Mouse (Mus musculus): ENCODE data around the gene Zfp553. TPM values are rescaled to one million over a fixed set of nuclear protein-coding genes. Genes with fewer than 3 reads are reported as not detected.
A peak's percentile ranks its signal among the peaks of the same experiment; 100 is the strongest.
"Not testable (repeated sequence)": the region's sequence is repeated elsewhere in the genome, so short reads cannot be mapped to it uniquely, and the experiment has no call there.

Gene Zfp553
- polyA plus RNA-seq, 1 experiment from 2014 or later = 75.4 TPM

DNA sequence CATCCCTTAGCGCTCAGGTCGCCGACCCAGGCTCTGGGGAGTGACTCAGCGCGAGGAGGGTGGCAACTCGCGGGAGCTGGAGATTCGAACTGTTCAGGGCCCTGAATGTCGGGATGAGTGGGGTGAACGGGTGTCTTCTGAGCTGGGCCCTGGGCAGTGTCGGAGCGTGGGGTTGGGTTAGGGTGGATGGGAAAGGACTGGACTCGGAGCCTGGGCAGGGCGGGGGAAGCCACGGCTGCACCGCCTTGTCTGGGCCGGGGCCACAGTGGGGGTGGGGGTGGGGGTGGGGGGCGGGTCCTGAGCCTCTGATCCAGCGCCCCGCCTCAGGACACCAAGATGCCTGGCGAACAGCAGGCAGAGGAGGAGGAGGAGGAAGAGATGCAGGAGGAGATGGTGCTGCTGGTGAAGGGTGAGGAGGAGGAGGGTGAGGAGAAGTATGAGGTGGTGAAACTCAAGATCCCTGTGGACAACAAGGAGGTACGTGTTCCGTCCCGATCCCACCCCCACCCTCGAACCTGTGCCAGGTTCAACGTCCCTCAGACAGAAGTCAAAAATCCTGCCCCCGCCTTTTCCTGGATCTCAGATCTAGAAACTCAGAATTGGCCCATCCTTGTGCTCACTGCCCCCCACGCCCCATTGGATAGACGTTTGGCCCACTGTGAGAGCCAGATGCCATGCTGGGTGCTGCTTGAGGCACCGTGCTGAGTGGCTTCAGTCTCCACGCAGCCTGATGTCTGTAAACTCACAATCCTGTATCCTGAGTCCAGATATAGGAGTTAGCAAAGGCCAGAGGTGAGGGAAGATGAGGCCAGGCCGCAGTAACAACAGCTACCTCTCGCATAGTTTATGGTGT lies 12.0 kb downstream of the Zfp553 start:
- ATAC-seq = peak; percentile 79
- Histone ChIP-seq H3K9ac (replicated peaks) (peak overlapping the region; percentile 87), H3K4me2 (replicated peaks) (peak overlapping the region; percentile 74), H3K36me3 (peaks cover 23% of the 10 kb centered on the region), H3K9me3 (no peaks in the 10 kb centered on the region), H3K4me1 (replicated peaks) (peaks cover 28% of the 10 kb centered on the region), H3K4me3 (replicated peaks) (peak overlapping the region; percentile 74), H3K27ac (peak overlapping the region; percentile 81), H3K27me3 (no peaks in the 10 kb centered on the region)
- WGBS = 10% methylated on average over 33 of the region's 33 CpGs

DNA sequence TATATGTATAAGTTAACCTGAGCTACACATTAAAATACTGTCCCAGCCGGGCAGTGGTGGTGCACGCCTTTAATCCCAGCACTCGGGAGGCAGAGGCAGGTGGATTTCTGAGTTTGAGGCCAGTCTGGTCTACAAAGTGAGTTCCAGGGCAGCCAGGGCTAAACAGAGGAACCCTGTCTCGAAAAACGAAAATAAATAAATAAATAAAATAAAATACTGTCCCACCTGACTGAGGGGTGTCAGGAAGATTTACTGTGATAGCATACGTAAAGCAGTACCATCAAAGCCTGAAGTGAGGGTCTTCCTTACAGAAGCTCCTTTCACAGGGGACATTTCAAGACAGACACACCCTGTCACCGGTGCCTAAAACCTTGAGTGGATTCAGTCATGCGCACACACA lies 17.6 kb downstream of the Zfp553 start:
- Histone ChIP-seq H3K4me1 (replicated peaks) (peaks cover 29% of the 10 kb centered on the region), H3K36me3 (peaks cover 24% of the 10 kb centered on the region)
- not testable (repeated sequence) for H3K27ac ChIP-seq; H3K9me3 ChIP-seq; H3K27me3 ChIP-seq; H3K4me2 ChIP-seq (replicated peaks); H3K9ac ChIP-seq (replicated peaks); H3K4me3 ChIP-seq (replicated peaks); ATAC-seq
- 96% methylated on average over 8 of the region's 8 CpGs for WGBS

DNA sequence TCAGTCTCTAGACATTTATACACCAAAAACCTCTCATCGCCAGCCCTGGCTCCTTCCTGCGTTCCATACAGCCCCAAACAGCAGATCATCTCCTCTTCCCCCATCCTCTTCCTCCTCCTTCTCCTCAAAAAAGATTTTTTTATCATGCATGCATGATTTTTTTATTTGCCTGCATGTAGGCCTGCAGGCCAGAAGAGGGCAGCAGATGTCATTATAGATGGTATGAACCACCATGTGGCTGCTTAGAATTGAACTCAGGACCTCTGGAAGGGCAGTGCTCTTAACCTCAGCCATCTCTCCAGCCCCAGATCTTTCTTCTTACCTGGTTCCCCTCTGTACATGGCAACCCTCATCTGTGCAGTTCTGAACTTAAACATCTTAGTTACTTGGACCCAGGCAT lies 19.6 kb downstream of the Zfp553 start:
- WGBS = 97% methylated on average over 2 of the region's 2 CpGs
- H3K9ac ChIP-seq (replicated peaks) = no peak overlapping the region
- ATAC-seq = no peak

DNA sequence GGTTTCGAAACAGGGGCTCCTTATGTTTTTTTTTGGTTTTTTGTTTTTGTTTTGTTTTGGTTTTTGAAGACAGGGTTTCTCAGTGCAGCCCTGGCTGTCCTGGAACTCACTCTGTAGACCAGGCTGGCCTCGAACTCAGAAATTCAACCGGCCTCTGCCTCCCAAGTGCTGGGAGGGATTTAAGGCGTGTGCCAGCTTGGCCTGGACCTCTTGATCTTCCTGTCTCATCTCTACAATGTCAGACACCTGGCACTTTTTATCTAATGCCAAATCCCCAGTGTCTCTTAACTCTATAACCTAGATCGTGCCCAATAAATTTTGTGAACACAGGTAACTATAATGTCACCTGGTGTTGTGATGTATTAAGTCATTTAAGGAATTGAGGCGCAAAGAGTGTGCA lies 20.5 kb downstream of the Zfp553 start:
- peaks cover 15% of the 10 kb centered on the region for H3K4me1 ChIP-seq (replicated peaks)
- no peaks in the 10 kb centered on the region for H3K27me3 ChIP-seq

More for the DNA sequence above, 19.6 kb downstream of the Zfp553 start:
- Histone ChIP-seq H3K27ac (no peak overlapping the region), H3K4me3 (replicated peaks) (no peak overlapping the region), H3K36me3 (peaks cover 18% of the 10 kb centered on the region), H3K4me1 (replicated peaks) (peaks cover 15% of the 10 kb centered on the region), H3K27me3 (no peaks in the 10 kb centered on the region), H3K9me3 (no peaks in the 10 kb centered on the region), H3K4me2 (replicated peaks) (no peak overlapping the region)

DNA sequence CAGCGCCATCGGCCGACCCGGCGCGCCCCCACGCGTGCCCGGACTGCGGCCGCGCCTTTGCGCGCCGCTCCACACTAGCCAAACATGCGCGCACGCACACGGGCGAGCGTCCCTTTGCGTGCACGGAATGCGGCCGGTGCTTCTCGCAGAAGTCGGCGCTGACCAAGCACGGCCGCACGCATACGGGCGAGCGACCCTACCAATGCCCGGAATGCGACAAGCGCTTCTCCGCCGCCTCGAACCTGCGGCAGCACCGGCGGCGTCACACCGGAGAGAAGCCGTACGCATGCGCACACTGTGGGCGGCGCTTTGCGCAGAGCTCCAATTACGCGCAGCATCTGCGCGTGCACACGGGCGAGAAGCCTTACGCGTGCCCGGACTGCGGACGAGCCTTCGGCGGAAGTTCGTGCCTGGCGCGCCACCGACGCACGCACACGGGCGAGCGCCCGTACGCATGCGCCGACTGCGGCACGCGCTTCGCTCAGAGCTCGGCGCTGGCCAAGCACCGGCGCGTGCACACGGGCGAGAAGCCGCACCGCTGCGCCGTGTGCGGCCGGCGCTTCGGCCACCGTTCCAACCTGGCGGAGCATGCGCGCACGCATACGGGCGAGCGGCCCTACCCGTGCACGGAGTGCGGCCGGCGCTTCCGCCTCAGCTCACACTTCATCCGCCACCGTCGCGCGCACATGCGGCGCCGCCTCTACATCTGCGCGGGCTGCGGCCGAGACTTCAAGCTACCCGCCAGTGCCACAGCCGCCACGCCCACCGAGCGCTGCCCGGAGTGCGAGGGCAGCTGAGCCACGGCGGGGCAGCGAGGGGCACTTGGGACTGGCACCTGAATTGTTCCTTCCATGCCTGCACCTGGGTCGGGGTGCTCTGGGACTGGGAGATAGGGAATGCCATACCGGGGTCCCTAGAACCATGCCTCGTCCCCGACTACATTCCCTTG lies 21.2 kb downstream of the Zfp553 start:
- H3K36me3 ChIP-seq = peaks cover 18% of the 10 kb centered on the region
- peak overlapping the region; percentile 81 for H3K9ac ChIP-seq (replicated peaks)
- peak; percentile 98 for ATAC-seq
- peak overlapping the region; percentile 92 for H3K27ac ChIP-seq
- peaks cover 21% of the 10 kb centered on the region for H3K4me1 ChIP-seq (replicated peaks)
- H3K9me3 ChIP-seq = no peaks in the 10 kb centered on the region
- peak overlapping the region; percentile 85 for H3K4me2 ChIP-seq (replicated peaks)
- 1% methylated on average over 136 of the region's 136 CpGs for WGBS
- H3K27me3 ChIP-seq = no peaks in the 10 kb centered on the region
- H3K4me3 ChIP-seq (replicated peaks) = peak overlapping the region; percentile 60

More for the DNA sequence above, 20.5 kb downstream of the Zfp553 start:
- Histone ChIP-seq H3K9me3 (no peaks in the 10 kb centered on the region), H3K9ac (replicated peaks) (peak overlapping the region; percentile 81), H3K36me3 (peaks cover 18% of the 10 kb centered on the region), H3K4me3 (replicated peaks) (peak overlapping the region; percentile 60), H3K4me2 (replicated peaks) (peak overlapping the region; percentile 85), H3K27ac (peak overlapping the region; percentile 92)
- WGBS = 81% methylated on average over 6 of the region's 6 CpGs
- ATAC-seq = no peak

DNA sequence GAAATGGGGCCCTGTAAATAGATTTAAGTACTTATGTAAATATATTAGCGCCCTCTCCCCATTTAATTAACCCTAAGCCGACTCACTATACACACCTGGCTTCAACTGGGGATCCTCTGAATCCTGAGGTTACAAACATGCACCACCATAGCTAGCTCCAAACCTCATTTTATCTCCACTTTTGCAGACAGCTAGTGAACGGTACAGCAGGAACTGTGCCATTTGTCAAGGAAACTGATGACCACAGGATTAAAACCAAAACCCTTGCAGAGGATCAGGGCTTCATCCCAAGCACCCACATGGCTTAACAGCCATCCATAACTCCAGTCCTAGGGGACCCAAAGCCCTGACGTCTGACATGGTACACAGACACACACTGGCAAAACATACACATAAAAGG lies 22.1 kb downstream of the Zfp553 start:
- Histone ChIP-seq H3K4me2 (replicated peaks) (peak overlapping the region; percentile 85), H3K4me3 (replicated peaks) (peak overlapping the region; percentile 60), H3K9me3 (no peaks in the 10 kb centered on the region), H3K27ac (peak overlapping the region; percentile 92), H3K36me3 (peaks cover 9% of the 10 kb centered on the region), H3K27me3 (no peaks in the 10 kb centered on the region), H3K9ac (replicated peaks) (peak overlapping the region; percentile 81), H3K4me1 (replicated peaks) (peaks cover 30% of the 10 kb centered on the region)
- WGBS = 31% methylated on average over 4 of the region's 4 CpGs
- ATAC-seq = no peak

DNA sequence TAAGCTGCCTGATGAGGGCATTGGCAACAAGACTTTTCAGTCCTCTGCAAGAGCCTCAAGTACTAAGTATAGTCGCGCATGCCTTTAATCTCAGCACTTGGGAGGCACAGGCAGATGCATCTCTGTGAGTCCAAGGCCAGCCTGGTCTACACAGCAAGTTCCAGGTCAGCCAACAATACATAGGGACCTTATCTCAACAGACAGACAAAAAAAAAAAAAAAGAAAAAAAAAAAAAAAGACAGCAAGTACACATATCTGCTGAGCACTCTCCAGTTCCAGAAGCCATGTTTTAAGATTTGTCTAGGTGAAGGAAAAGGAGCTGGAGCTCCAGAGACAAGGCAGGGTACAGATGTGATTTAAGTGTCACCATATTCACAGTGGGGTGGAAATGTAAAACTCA lies 23.1 kb downstream of the Zfp553 start:
- no peaks in the 10 kb centered on the region for H3K27me3 ChIP-seq
- 92% methylated on average over 2 of the region's 2 CpGs for WGBS
- no peak overlapping the region for H3K9ac ChIP-seq (replicated peaks)
- peaks cover 33% of the 10 kb centered on the region for H3K4me1 ChIP-seq (replicated peaks)
- H3K27ac ChIP-seq = no peak overlapping the region
- H3K9me3 ChIP-seq = no peaks in the 10 kb centered on the region
- peaks cover 9% of the 10 kb centered on the region for H3K36me3 ChIP-seq
- no peak overlapping the region for H3K4me3 ChIP-seq (replicated peaks)
- ATAC-seq = no peak
- no peak overlapping the region for H3K4me2 ChIP-seq (replicated peaks)

DNA sequence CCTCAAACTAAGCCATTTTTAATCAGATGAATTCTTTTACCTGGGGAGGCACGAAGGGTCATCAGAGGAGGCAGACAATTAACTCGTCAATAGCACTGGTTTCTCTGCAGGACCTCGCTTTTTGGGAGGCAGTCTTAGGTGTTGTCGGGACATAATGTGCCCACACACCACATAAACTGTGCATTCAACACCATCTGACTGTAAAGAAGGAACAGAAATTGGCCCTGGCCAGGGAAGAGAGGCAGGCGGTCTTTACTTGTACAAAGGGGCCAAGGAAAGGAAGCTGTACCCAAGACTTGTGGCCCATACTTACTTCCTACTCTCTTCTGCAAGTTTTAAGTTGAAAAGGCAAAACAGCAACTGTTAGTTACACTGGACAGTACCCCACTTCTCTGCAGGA lies 23.7 kb downstream of the Zfp553 start:
- H3K9me3 ChIP-seq = no peaks in the 10 kb centered on the region
- no peak overlapping the region for H3K4me3 ChIP-seq (replicated peaks)
- no peaks in the 10 kb centered on the region for H3K27me3 ChIP-seq
- H3K27ac ChIP-seq = no peak overlapping the region
- no peak overlapping the region for H3K9ac ChIP-seq (replicated peaks)
- ATAC-seq = no peak
- peaks cover 37% of the 10 kb centered on the region for H3K4me1 ChIP-seq (replicated peaks)
- H3K36me3 ChIP-seq = peaks cover 9% of the 10 kb centered on the region
- H3K4me2 ChIP-seq (replicated peaks) = no peak overlapping the region
- 91% methylated on average over 5 of the region's 5 CpGs for WGBS

DNA sequence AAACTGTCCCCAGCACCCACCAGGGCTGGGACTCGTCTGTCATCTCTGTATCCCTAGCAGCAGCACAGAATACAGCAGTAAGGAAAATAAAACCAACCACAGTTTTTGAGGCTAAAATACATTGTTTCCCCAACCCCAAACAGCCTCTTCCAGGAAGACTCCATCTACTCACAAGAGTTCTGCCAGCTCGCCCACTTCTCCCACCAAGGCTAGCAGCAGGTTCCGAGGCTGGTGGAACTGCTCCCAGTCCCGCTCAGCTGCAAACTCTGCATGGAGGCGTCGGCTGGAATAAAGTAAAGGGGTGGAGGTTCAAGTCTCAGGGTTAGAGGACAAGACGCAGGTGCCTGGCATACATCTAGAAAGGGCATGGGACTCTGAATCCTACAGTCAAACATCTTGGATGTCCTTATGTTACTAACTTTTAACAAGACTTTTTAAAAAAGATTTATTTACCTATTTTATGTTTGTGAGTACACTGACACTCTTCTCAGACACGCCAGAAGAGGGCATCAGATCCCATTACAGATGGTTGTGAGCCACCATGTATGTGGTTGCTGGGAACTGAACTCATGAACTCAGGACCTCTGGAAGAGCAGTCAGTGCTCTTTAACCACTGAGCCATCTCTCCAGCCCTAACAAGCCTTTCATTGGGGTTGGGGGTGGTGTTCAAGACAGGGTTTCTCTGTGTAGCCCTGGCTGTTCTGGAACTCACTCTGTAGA lies 26.5 kb downstream of the Zfp553 start:
- no peak for ATAC-seq
- Histone ChIP-seq H3K9ac (replicated peaks) (peak overlapping the region; percentile 73), H3K4me1 (replicated peaks) (peaks cover 31% of the 10 kb centered on the region), H3K4me2 (replicated peaks) (peak overlapping the region; percentile 83), H3K4me3 (replicated peaks) (peak overlapping the region; percentile 59), H3K27me3 (no peaks in the 10 kb centered on the region), H3K9me3 (no peaks in the 10 kb centered on the region), H3K36me3 (peaks cover 9% of the 10 kb centered on the region), H3K27ac (no peak overlapping the region)
- WGBS = 75% methylated on average over 8 of the region's 8 CpGs

DNA sequence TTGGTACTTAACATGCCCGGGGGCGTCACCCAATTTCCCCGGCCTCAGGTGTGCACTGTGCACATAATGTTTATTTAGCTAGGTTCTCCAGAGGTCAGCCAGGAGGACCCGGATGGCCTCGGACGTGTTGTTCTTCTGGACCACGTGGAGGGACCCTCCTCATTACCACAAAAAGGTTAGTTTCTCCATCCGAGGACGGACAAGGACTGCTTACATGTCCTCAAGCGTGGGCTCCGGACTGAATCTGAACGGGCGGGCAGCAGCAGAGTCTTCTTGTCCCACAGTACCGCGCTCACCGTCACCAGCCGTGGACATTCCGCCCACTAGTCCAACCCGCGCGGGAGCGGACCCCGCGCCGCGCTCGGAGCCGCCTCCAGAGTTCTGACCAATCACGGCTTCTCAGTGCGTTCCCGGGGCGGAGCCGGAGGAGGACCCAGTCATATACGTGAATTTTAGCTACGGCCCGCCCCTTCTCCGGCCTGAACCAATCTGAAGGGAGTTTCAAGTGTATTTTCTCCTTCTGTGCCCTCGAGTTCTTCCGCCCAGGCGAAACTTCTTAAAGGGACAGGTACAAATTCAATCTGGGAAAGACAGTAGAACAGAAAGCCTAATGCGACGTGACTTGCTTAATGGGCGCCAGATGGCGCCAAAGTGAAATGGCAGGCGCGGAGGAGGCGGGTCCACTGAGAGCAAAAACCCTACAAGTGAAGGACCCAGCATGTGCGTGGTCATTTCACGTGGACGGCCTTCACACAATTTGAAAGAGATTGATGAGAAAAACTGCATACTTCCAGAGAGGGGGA lies 27.6 kb downstream of the Zfp553 start, which contains the start of gene Dctpp1:
Gene Dctpp1, minus strand, starts transcription at position 401 of the 803 bp plus-strand sequence.
- under 1% methylated on average over 50 of the region's 50 CpGs for WGBS
- Histone ChIP-seq H3K4me1 (replicated peaks) (peaks cover 22% of the 10 kb centered on the region), H3K4me2 (replicated peaks) (peak within 1 kb of the TSS; percentile 83), H3K36me3 (peaks cover 9% of the 10 kb centered on the region), H3K4me3 (replicated peaks) (peak within 1 kb of the TSS; percentile 59), H3K27me3 (no peaks in the 10 kb centered on the region), H3K27ac (0 out of 2 replicates have a peak within 1 kb of the TSS, but pooled peaks have one; percentile 5), H3K9me3 (no peaks in the 10 kb centered on the region), H3K9ac (replicated peaks) (peak within 1 kb of the TSS; percentile 73)
- peak; percentile 99 for ATAC-seq
